Mouse (Mus musculus): Measurements from ENCODE around the gene Arid3b. TPM values are rescaled to one million over a fixed set of nuclear protein-coding genes. Genes with fewer than 3 reads are reported as not detected.
A peak's percentile ranks its signal among the peaks of the same experiment; 100 is the strongest.

Arid3b gene
- total and polyA plus RNA-seq, 3 experiments: 16.7 to 105 (median 33.4) TPM

GRCm38 (mm10) chr9:57805087-57805737, 31.4 kb downstream of the Arid3b start:
- H3K27me3 ChIP-seq (replicated peaks): no peaks in the 10 kb centered on the region
- H3K4me2 ChIP-seq (ENCODE audit: insufficient read depth, low read depth, poor library complexity, severe bottlenecking): peak overlapping the region; percentile 62
- peak overlapping the region; percentile 99 for H3K27ac ChIP-seq (ENCODE audit: insufficient read depth, low read depth)
- H3K9me3 ChIP-seq (replicated peaks; ENCODE audit: low read length): peaks cover 2% of the 10 kb centered on the region
- in situ Hi-C loops (cut with MboI; ENCODE audit: low pct_ligation_motif_present, low pct_unique_long_range_greater_than_20kb, low sequenced_read_pairs) (loop anchor here (25.0 kb wide), 1 partner anchor 457 kb away; the partner anchor contains the start of gene Stoml1), dilution Hi-C loops (cut with MboI; ENCODE audit: extremely low pct_ligation_motif_present, extremely low pct_unique_long_range_greater_than_20kb, low sequenced_read_pairs) (no loop called here)
- peak; percentile 51 for DNase-seq (ENCODE audit: extremely low read depth)
- peak overlapping the region; percentile 40 for H3K9ac ChIP-seq (ENCODE audit: insufficient read depth, low read depth)
- TF ChIP-seq POLR2A (IDR thresholded peaks at IDR 0.05; ENCODE audit: low read depth, low read length) (no peak), PAX5 (IDR thresholded peaks at IDR 0.05; ENCODE audit: low read length) (no peak), ETS1 (conservative IDR thresholded peaks at IDR 0.05; ENCODE audit: low read depth, low read length) (peak; percentile 65), JUN (IDR thresholded peaks at IDR 0.05; ENCODE audit: insufficient read depth, low read depth, low read length) (no peak), MEF2A (IDR thresholded peaks at IDR 0.05; ENCODE audit: borderline replicate concordance, low read depth, low read length) (peak; percentile 45), EP300 (IDR thresholded peaks at IDR 0.05; ENCODE audit: low read length) (peak; percentile 39; the same call in 1 of the 2 replicates), MAFK (IDR thresholded peaks at IDR 0.05; ENCODE audit: insufficient replicate concordance, low read length) (peak; percentile 58; the same call in 1 of the 2 replicates), BHLHE40 (IDR thresholded peaks at IDR 0.05; ENCODE audit: low read depth, low read length) (peak; percentile 71)
- H3K79me2 ChIP-seq (replicated peaks; ENCODE audit: control insufficient read depth, extremely low read depth, insufficient read depth, poor library complexity, severe bottlenecking): peaks cover 16% of the 10 kb centered on the region
- H3K4me1 ChIP-seq (ENCODE audit: control insufficient read depth in 1 of 2, insufficient read depth in 2 of 2): peaks cover 36 to 98% of the 10 kb centered on the region in 2 experiments
- peaks cover 47 to 78% of the 10 kb centered on the region in 2 experiments for H3K36me3 ChIP-seq (replicated peaks in 1 of 2; ENCODE audit: control insufficient read depth in 1 of 2, insufficient read depth in 1 of 2, low read length in 1 of 2)
- no peak overlapping the region for H3K4me3 ChIP-seq (replicated peaks in 1 of 3; ENCODE audit: low read depth in 2 of 3, low read length in 2 of 3, poor library complexity in 1 of 3)

GRCm38 (mm10) chr9:57803839-57804238, 32.8 kb downstream of the Arid3b start:
- H3K79me2 ChIP-seq (replicated peaks; ENCODE audit: control insufficient read depth, extremely low read depth, insufficient read depth, poor library complexity, severe bottlenecking): peaks cover 8% of the 10 kb centered on the region
- H3K9me3 ChIP-seq (replicated peaks; ENCODE audit: low read length): peaks cover 2% of the 10 kb centered on the region
- peak overlapping the region; percentile 34; the same call in 1 of the 2 replicates for H3K27ac ChIP-seq (ENCODE audit: insufficient read depth, low read depth)
- in situ Hi-C loops (cut with MboI; ENCODE audit: low pct_ligation_motif_present, low pct_unique_long_range_greater_than_20kb, low sequenced_read_pairs): loop anchor here (25.0 kb wide), 1 partner anchor 458 kb away; the partner anchor contains the start of gene Stoml1
- DNase-seq (ENCODE audit: extremely low read depth): no peak
- H3K4me3 ChIP-seq (replicated peaks in 1 of 3; ENCODE audit: low read depth in 2 of 3, low read length in 2 of 3, poor library complexity in 1 of 3): no peak overlapping the region
- H3K4me2 ChIP-seq (ENCODE audit: insufficient read depth, low read depth, poor library complexity, severe bottlenecking): no peak overlapping the region
- peaks cover 47 to 77% of the 10 kb centered on the region in 2 experiments for H3K36me3 ChIP-seq (replicated peaks in 1 of 2; ENCODE audit: control insufficient read depth in 1 of 2, insufficient read depth in 1 of 2, low read length in 1 of 2)
- H3K27me3 ChIP-seq (replicated peaks): no peaks in the 10 kb centered on the region
- dilution Hi-C loops (cut with MboI; ENCODE audit: extremely low pct_ligation_motif_present, extremely low pct_unique_long_range_greater_than_20kb, low sequenced_read_pairs): no loop called here
- H3K4me1 ChIP-seq (ENCODE audit: control insufficient read depth in 1 of 2, insufficient read depth in 2 of 2): peaks cover 42 to 98% of the 10 kb centered on the region in 2 experiments
- TF ChIP-seq ZMIZ1 (IDR thresholded peaks at IDR 0.05; ENCODE audit: low read depth, low read length): no peak
- TF ChIP-seq RAD21 (IDR thresholded peaks at IDR 0.05; ENCODE audit: low read depth, low read length): no peak
- no peak for TF ChIP-seq CHD1 (IDR thresholded peaks at IDR 0.05; ENCODE audit: low read depth, low read length)
- H3K9ac ChIP-seq (ENCODE audit: insufficient read depth, low read depth): no peak overlapping the region

- Histone ChIP-seq H3K9me3 (replicated peaks; ENCODE audit: low read length) (peaks cover 2% of the 10 kb centered on the region), H3K4me3 (replicated peaks in 1 of 3; ENCODE audit: low read depth in 2 of 3, low read length in 2 of 3, poor library complexity in 1 of 3) (no peak overlapping the region), H3K27me3 (replicated peaks) (no peaks in the 10 kb centered on the region), H3K4me2 (ENCODE audit: insufficient read depth, low read depth, poor library complexity, severe bottlenecking) (no peak overlapping the region), H3K79me2 (replicated peaks; ENCODE audit: control insufficient read depth, extremely low read depth, insufficient read depth, poor library complexity, severe bottlenecking) (peaks cover 8% of the 10 kb centered on the region), H3K27ac (ENCODE audit: insufficient read depth, low read depth) (no peak overlapping the region), H3K4me1 (ENCODE audit: control insufficient read depth in 1 of 2, insufficient read depth in 2 of 2) (peaks cover 42 to 95% of the 10 kb centered on the region in 2 experiments), H3K9ac (ENCODE audit: insufficient read depth, low read depth) (no peak overlapping the region), H3K36me3 (replicated peaks in 1 of 2; ENCODE audit: control insufficient read depth in 1 of 2, insufficient read depth in 1 of 2, low read length in 1 of 2) (peaks cover 46 to 77% of the 10 kb centered on the region in 2 experiments)
- dilution Hi-C loops (cut with MboI; ENCODE audit: extremely low pct_ligation_motif_present, extremely low pct_unique_long_range_greater_than_20kb, low sequenced_read_pairs) (no loop called here), in situ Hi-C loops (cut with MboI; ENCODE audit: low pct_ligation_motif_present, low pct_unique_long_range_greater_than_20kb, low sequenced_read_pairs) (loop anchor here (25.0 kb wide), 1 partner anchor 459 kb away; the partner anchor contains the start of gene Stoml1)
- no peak for DNase-seq (ENCODE audit: extremely low read depth)
- no peak for TF ChIP-seq POLR2A (IDR thresholded peaks at IDR 0.05; ENCODE audit: low read depth, low read length)
- TF ChIP-seq MXI1 (IDR thresholded peaks at IDR 0.05; ENCODE audit: low read depth, low read length): no peak
- no peak for TF ChIP-seq EP300 (IDR thresholded peaks at IDR 0.05; ENCODE audit: low read length)
- TF ChIP-seq GABPA (IDR thresholded peaks at IDR 0.05; ENCODE audit: insufficient replicate concordance, low read depth, low read length): no peak
- TF ChIP-seq ZC3H11A (IDR thresholded peaks at IDR 0.05; ENCODE audit: low read depth, low read length): no peak
- no peak for TF ChIP-seq BHLHE40 (IDR thresholded peaks at IDR 0.05; ENCODE audit: low read depth, low read length)
- TF ChIP-seq IRF4 (IDR thresholded peaks at IDR 0.05; ENCODE audit: low read depth, low read length): no peak
- no peak for TF ChIP-seq MAFK (IDR thresholded peaks at IDR 0.05; ENCODE audit: insufficient replicate concordance, low read length)
- TF ChIP-seq UBTF (IDR thresholded peaks at IDR 0.05; ENCODE audit: low read depth, low read length): no peak
- no peak for TF ChIP-seq KAT2A (IDR thresholded peaks at IDR 0.05; ENCODE audit: insufficient replicate concordance, low read length)
- TF ChIP-seq HCFC1 (IDR thresholded peaks at IDR 0.05; ENCODE audit: low read depth, low read length): no peak
- TF ChIP-seq RAD21 (IDR thresholded peaks at IDR 0.05; ENCODE audit: low read depth, low read length): no peak
- no peak for TF ChIP-seq NELFE (IDR thresholded peaks at IDR 0.05; ENCODE audit: low read depth, low read length)
- no peak for TF ChIP-seq MAZ (IDR thresholded peaks at IDR 0.05; ENCODE audit: low read depth, low read length)
- TF ChIP-seq ZMIZ1 (IDR thresholded peaks at IDR 0.05; ENCODE audit: low read depth, low read length): no peak
- no peak for TF ChIP-seq USF2 (conservative IDR thresholded peaks at IDR 0.05; ENCODE audit: low read depth, low read length)
- TF ChIP-seq POLR2AphosphoS2 (IDR thresholded peaks at IDR 0.05; ENCODE audit: low read depth, low read length): no peak
- no peak for TF ChIP-seq ELF1 (IDR thresholded peaks at IDR 0.05; ENCODE audit: low read depth, low read length)
These were observed 33.5 kb downstream of the Arid3b start for GRCm38 (mm10) chr9:57803047-57803446.
